Mouse (Mus musculus): ENCODE measurements at regions not wholly inside any gene's neighbourhood (a gene's known extent, or its start where the extent isn't known, plus 50 kb on each side); places are given as distances from the start of the nearest gene placed in this dataset.

- no peaks in the 10 kb centered on the region for H3K4me1 ChIP-seq (ENCODE audit: control insufficient read depth, insufficient read depth)
- WGBS = 70% methylated on average over 11 of the region's 11 CpGs
Observed at GRCm38 (mm10) chr3:78884029-78884428, 402.3 kb downstream of the Rapgef2 start.

GRCm38 (mm10) chr3:78880072-78880471 lies 406.2 kb downstream of the Rapgef2 start:
- no peaks in the 10 kb centered on the region for H3K4me1 ChIP-seq (ENCODE audit: control insufficient read depth, insufficient read depth)
- no peaks in the 10 kb centered on the region for H3K9me3 ChIP-seq (replicated peaks; ENCODE audit: control insufficient read depth, low read length)
- WGBS = 87% methylated on average over 13 of the region's 13 CpGs
- no peak overlapping the region for H3K4me3 ChIP-seq (ENCODE audit: low read depth, low read length)
- no peak overlapping the region for H3K9ac ChIP-seq (replicated peaks; ENCODE audit: low read depth, low read length)
- TF ChIP-seq CTCF (IDR thresholded peaks at IDR 0.05; ENCODE audit: low read depth) (no peak), EP300 (IDR thresholded peaks at IDR 0.05; ENCODE audit: low read depth) (no peak)
- no peaks in the 10 kb centered on the region for H3K27me3 ChIP-seq (ENCODE audit: control insufficient read depth, insufficient read depth, low read length)
- no peak for DNase-seq (ENCODE audit: low spot score)
- no peak for ATAC-seq (ENCODE audit: insufficient read depth, low read depth)
- H3K4me2 ChIP-seq (ENCODE audit: low read depth, low read length) = no peak overlapping the region
- no peaks in the 10 kb centered on the region for H3K36me3 ChIP-seq (replicated peaks; ENCODE audit: control insufficient read depth, insufficient read depth, low read length)
- H3K27ac ChIP-seq (ENCODE audit: low read depth) = no peak overlapping the region

More at GRCm38 (mm10) chr3:78884029-78884428, 402.3 kb downstream of the Rapgef2 start:
- no peak overlapping the region for H3K27ac ChIP-seq (ENCODE audit: low read depth)
- no peaks in the 10 kb centered on the region for H3K9me3 ChIP-seq (replicated peaks; ENCODE audit: control insufficient read depth, low read length)
- no peak for TF ChIP-seq EP300 (IDR thresholded peaks at IDR 0.05; ENCODE audit: low read depth)
- no peak for TF ChIP-seq CTCF (IDR thresholded peaks at IDR 0.05; ENCODE audit: low read depth)
- DNase-seq (ENCODE audit: low spot score) (no peak), ATAC-seq (ENCODE audit: insufficient read depth, low read depth) (no peak)
- no peaks in the 10 kb centered on the region for H3K27me3 ChIP-seq (ENCODE audit: control insufficient read depth, insufficient read depth, low read length)
- no peak overlapping the region for H3K4me3 ChIP-seq (ENCODE audit: low read depth, low read length)
- no peak overlapping the region for H3K9ac ChIP-seq (replicated peaks; ENCODE audit: low read depth, low read length)
- no peaks in the 10 kb centered on the region for H3K36me3 ChIP-seq (replicated peaks; ENCODE audit: control insufficient read depth, insufficient read depth, low read length)
- H3K4me2 ChIP-seq (ENCODE audit: low read depth, low read length) = no peak overlapping the region

- 71% methylated on average over 3 of the region's 3 CpGs for WGBS
- Histone ChIP-seq H3K4me2 (ENCODE audit: low read depth, low read length) (no peak overlapping the region), H3K27ac (ENCODE audit: low read depth) (no peak overlapping the region), H3K9me3 (replicated peaks; ENCODE audit: control insufficient read depth, low read length) (no peaks in the 10 kb centered on the region), H3K9ac (replicated peaks; ENCODE audit: low read depth, low read length) (no peak overlapping the region), H3K36me3 (replicated peaks; ENCODE audit: control insufficient read depth, insufficient read depth, low read length) (no peaks in the 10 kb centered on the region), H3K4me3 (ENCODE audit: low read depth, low read length) (no peak overlapping the region), H3K27me3 (ENCODE audit: control insufficient read depth, insufficient read depth, low read length) (no peaks in the 10 kb centered on the region), H3K4me1 (ENCODE audit: control insufficient read depth, insufficient read depth) (no peaks in the 10 kb centered on the region)
- no peak for TF ChIP-seq EP300 (IDR thresholded peaks at IDR 0.05; ENCODE audit: low read depth)
- no peak for ATAC-seq (ENCODE audit: insufficient read depth, low read depth)
- no peak for DNase-seq (ENCODE audit: low spot score)
Observed at GRCm38 (mm10) chr3:78877323-78877722, 409.0 kb downstream of the Rapgef2 start.

GRCm38 (mm10) chr3:78866896-78867295 lies 419.4 kb downstream of the Rapgef2 start:
- no peak overlapping the region for H3K9ac ChIP-seq (replicated peaks; ENCODE audit: low read depth, low read length)
- H3K9me3 ChIP-seq (replicated peaks; ENCODE audit: control insufficient read depth, low read length) = no peaks in the 10 kb centered on the region
- TF ChIP-seq EP300 (IDR thresholded peaks at IDR 0.05; ENCODE audit: low read depth) = no peak
- TF ChIP-seq CTCF (IDR thresholded peaks at IDR 0.05; ENCODE audit: low read depth) = no peak
- DNase-seq (ENCODE audit: low spot score) (no peak), ATAC-seq (ENCODE audit: insufficient read depth, low read depth) (no peak)
- no peak overlapping the region for H3K4me2 ChIP-seq (ENCODE audit: low read depth, low read length)
- no peaks in the 10 kb centered on the region for H3K36me3 ChIP-seq (replicated peaks; ENCODE audit: control insufficient read depth, insufficient read depth, low read length)
- no peaks in the 10 kb centered on the region for H3K4me1 ChIP-seq (ENCODE audit: control insufficient read depth, insufficient read depth)
- H3K27me3 ChIP-seq (ENCODE audit: control insufficient read depth, insufficient read depth, low read length) = no peaks in the 10 kb centered on the region
- WGBS = 60% methylated on average over 1 of the region's 1 CpGs
- no peak overlapping the region for H3K4me3 ChIP-seq (ENCODE audit: low read depth, low read length)
- no peak overlapping the region for H3K27ac ChIP-seq (ENCODE audit: low read depth)

GRCm38 (mm10) chr3:78866083-78866726 lies 420.1 kb downstream of the Rapgef2 start:
- Histone ChIP-seq H3K4me3 (ENCODE audit: low read depth, low read length) (no peak overlapping the region), H3K36me3 (replicated peaks; ENCODE audit: control insufficient read depth, insufficient read depth, low read length) (no peaks in the 10 kb centered on the region), H3K27ac (ENCODE audit: low read depth) (no peak overlapping the region), H3K4me2 (ENCODE audit: low read depth, low read length) (no peak overlapping the region), H3K9me3 (replicated peaks; ENCODE audit: control insufficient read depth, low read length) (no peaks in the 10 kb centered on the region), H3K27me3 (ENCODE audit: control insufficient read depth, insufficient read depth, low read length) (no peaks in the 10 kb centered on the region), H3K4me1 (ENCODE audit: control insufficient read depth, insufficient read depth) (no peaks in the 10 kb centered on the region), H3K9ac (replicated peaks; ENCODE audit: low read depth, low read length) (no peak overlapping the region)
- no peak for DNase-seq (ENCODE audit: low spot score)
- WGBS = 75% methylated on average over 9 of the region's 9 CpGs
- no peak for ATAC-seq (ENCODE audit: insufficient read depth, low read depth)
- TF ChIP-seq CTCF (IDR thresholded peaks at IDR 0.05; ENCODE audit: low read depth) = no peak
- no peak for TF ChIP-seq EP300 (IDR thresholded peaks at IDR 0.05; ENCODE audit: low read depth)

GRCm38 (mm10) chr3:78863005-78863404 lies 423.3 kb downstream of the Rapgef2 start:
- Histone ChIP-seq H3K27me3 (ENCODE audit: control insufficient read depth, insufficient read depth, low read length) (no peaks in the 10 kb centered on the region), H3K4me2 (ENCODE audit: low read depth, low read length) (no peak overlapping the region), H3K9ac (replicated peaks; ENCODE audit: low read depth, low read length) (no peak overlapping the region), H3K27ac (ENCODE audit: low read depth) (no peak overlapping the region), H3K4me3 (ENCODE audit: low read depth, low read length) (no peak overlapping the region), H3K4me1 (ENCODE audit: control insufficient read depth, insufficient read depth) (no peaks in the 10 kb centered on the region), H3K36me3 (replicated peaks; ENCODE audit: control insufficient read depth, insufficient read depth, low read length) (no peaks in the 10 kb centered on the region), H3K9me3 (replicated peaks; ENCODE audit: control insufficient read depth, low read length) (no peaks in the 10 kb centered on the region)
- ATAC-seq (ENCODE audit: insufficient read depth, low read depth) (no peak), DNase-seq (ENCODE audit: low spot score) (no peak)
- WGBS = 85% methylated on average over 2 of the region's 2 CpGs
- no peak for TF ChIP-seq EP300 (IDR thresholded peaks at IDR 0.05; ENCODE audit: low read depth)
- TF ChIP-seq CTCF (IDR thresholded peaks at IDR 0.05; ENCODE audit: low read depth) = no peak
